In genomic region chr12:109745731-109746484, GRCm38 (mm10) we compare ENCODE assay signal across 11 mouse cellular contexts.
DNase-seq lines count a peak whose midpoint lies in the region; ATAC-seq lines count a peak whose summit lies in the region.
"Had no signal": no experiment of that assay in that cellular context is flagged by ENCODE, and none has a peak within 500 bp of the region (broad histone marks: within the 10 kb centered on the region; RNA-seq: fewer than 3 reads in every experiment).

No protein-coding gene starts in this region.

- H3K9me3 ChIP-seq in intestine, embryonic 16.5 days (ENCODE audit: control insufficient read depth, low read length) = no peaks in the 10 kb centered on the region
- no peaks in the 10 kb centered on the region for H3K9me3 ChIP-seq in stomach, embryonic 16.5 days (replicated peaks; ENCODE audit: control insufficient read depth, low read length)
- H3K9me3 ChIP-seq: limb, embryonic 12.5 days had no signal

- H3K4me2 ChIP-seq in intestine, embryonic 16.5 days (ENCODE audit: low read depth, low read length) = no peak overlapping the region
- H3K4me2 ChIP-seq in stomach, embryonic 16.5 days (ENCODE audit: low read depth, low read length) = no peak overlapping the region
- H3K4me2 ChIP-seq: limb, embryonic 12.5 days had no signal

- H3K4me3 ChIP-seq in intestine, embryonic 16.5 days (ENCODE audit: low read length) = no peak overlapping the region
- no peak overlapping the region for H3K4me3 ChIP-seq in stomach, embryonic 16.5 days (replicated peaks; ENCODE audit: low read length)
- H3K4me3 ChIP-seq: limb, embryonic 12.5 days had no signal

- 48% methylated on average over 15 of the region's 15 CpGs for WGBS in intestine, embryonic 16.5 days
- 45% methylated on average over 15 of the region's 15 CpGs for WGBS in stomach, embryonic 16.5 days

- H3K27me3 ChIP-seq in intestine, embryonic 16.5 days (replicated peaks; ENCODE audit: control insufficient read depth, insufficient read depth, low read length) = no peaks in the 10 kb centered on the region
- H3K27me3 ChIP-seq in stomach, embryonic 16.5 days (ENCODE audit: control insufficient read depth, insufficient read depth, low read length) = no peaks in the 10 kb centered on the region

- ATAC-seq in intestine, embryonic 16.5 days = no peak
- ATAC-seq in stomach, embryonic 16.5 days (ENCODE audit: insufficient read depth, low FRiP score) = peak; percentile 12; the same call in 1 of the 2 replicates
- ATAC-seq in cerebellum, adult (ENCODE audit: insufficient number of reproducible peaks, low FRiP score, low TSS enrichment) = no peak
- ATAC-seq: inflammation-experienced regulatory T-cells, adult 6 months had no signal

- no peak overlapping the region for H3K9ac ChIP-seq in intestine, embryonic 16.5 days (ENCODE audit: low read depth, low read length)
- no peak overlapping the region for H3K9ac ChIP-seq in stomach, embryonic 16.5 days (ENCODE audit: low read length)
- H3K9ac ChIP-seq: limb, embryonic 12.5 days had no signal

- H3K27ac ChIP-seq in intestine, embryonic 16.5 days (ENCODE audit: low read length) = peak overlapping the region; percentile 43; the same call in 1 of the 2 replicates
- H3K27ac ChIP-seq in stomach, embryonic 16.5 days (ENCODE audit: low read length) = peak overlapping the region; percentile 64
- H3K27ac ChIP-seq: limb, embryonic 12.5 days had no signal

- DNase-seq in gastrocnemius, postnatal 10 days = peak; percentile 13
- DNase-seq in gastrocnemius, adult 8-10 months (ENCODE audit: low spot score in 2 of 2) = no peak
- peak; percentile 26 for DNase-seq in right cerebral cortex, postnatal 4 days
- DNase-seq in right cerebral cortex, postnatal 36 days (ENCODE audit: low spot score in 2 of 2) = no peak
- DNase-seq in adrenal gland, adult (ENCODE audit: inconsistent age in 2 of 2, low spot score in 1 of 2) = no peak
- DNase-seq: B cell, adult 2 months had no signal

- H3K4me1 ChIP-seq in intestine, embryonic 16.5 days (ENCODE audit: control insufficient read depth, insufficient read depth, low read length) = peaks cover 34% of the 10 kb centered on the region
- peaks cover 33% of the 10 kb centered on the region for H3K4me1 ChIP-seq in stomach, embryonic 16.5 days (ENCODE audit: control insufficient read depth, insufficient read depth, low read length)

- 0 out of 2 replicates have a peak, but pooled peaks cover 5% of the 10 kb centered on the region for H3K36me3 ChIP-seq in intestine, embryonic 16.5 days (ENCODE audit: control insufficient read depth, insufficient read depth, low read length)
- no peaks in the 10 kb centered on the region; the same call in 1 of the 2 replicates for H3K36me3 ChIP-seq in stomach, embryonic 16.5 days (ENCODE audit: control insufficient read depth, insufficient read depth, low read length)

Comparison
In these comparisons a context has a peak if more than half of its experiments do, and no peak if none do; other contexts are left out.
1. DNase-seq: peak in gastrocnemius, postnatal 10 days (single experiment) and right cerebral cortex, postnatal 4 days (single experiment); none in gastrocnemius, adult 8-10 months (0 of 2), right cerebral cortex, postnatal 36 days (0 of 2) and adrenal gland, adult (0 of 2).